Mouse (Mus musculus) heart, adult 9 months (tissue): ENCODE results near the gene Tctex1d1.

Experiments
- DNase-seq, 2 experiments: peaks; one replicate each; pipeline ENCODE4 v3.0.0; 2022; ENCODE audit warnings: low spot score in 2 of 2

Gene Tctex1d1

GRCm38 (mm10) chr4:102987756-102988155 is 9.3 kb downstream of the Tctex1d1 start:
- no peak for DNase-seq

GRCm38 (mm10) chr4:102988526-102988925 is 10.1 kb downstream of the Tctex1d1 start:
- DNase-seq = no peak

- DNase-seq = no peak
These were observed 11.0 kb downstream of the Tctex1d1 start for GRCm38 (mm10) chr4:102989391-102989790.

GRCm38 (mm10) chr4:102990016-102990415 is 11.6 kb downstream of the Tctex1d1 start:
- no peak for DNase-seq

GRCm38 (mm10) chr4:102990595-102991340 is 12.4 kb downstream of the Tctex1d1 start:
- DNase-seq = no peak

GRCm38 (mm10) chr4:102991685-102992084 is 13.3 kb downstream of the Tctex1d1 start:
- DNase-seq = no peak

GRCm38 (mm10) chr4:103004681-103005080 is 26.3 kb downstream of the Tctex1d1 start:
- no peak for DNase-seq

GRCm38 (mm10) chr4:103005190-103005945 is 27.0 kb downstream of the Tctex1d1 start:
- no peak for DNase-seq

- peak in 1 of 2 experiments; percentile 3 for DNase-seq
These were observed 27.9 kb downstream of the Tctex1d1 start for GRCm38 (mm10) chr4:103006266-103006665.

GRCm38 (mm10) chr4:103006943-103007418 is 28.6 kb downstream of the Tctex1d1 start:
- no peak for DNase-seq

GRCm38 (mm10) chr4:103010734-103011133 is 32.3 kb downstream of the Tctex1d1 start:
- DNase-seq = no peak

GRCm38 (mm10) chr4:103011823-103012222 is 33.4 kb downstream of the Tctex1d1 start:
- no peak for DNase-seq

GRCm38 (mm10) chr4:103013490-103013889 is 35.1 kb downstream of the Tctex1d1 start:
- DNase-seq = no peak

GRCm38 (mm10) chr4:103026621-103027020 is 48.2 kb downstream of the Tctex1d1 start, which contains the start of gene Insl5:
Gene Insl5 (minus strand): TSS chr4:103026842.
- no peak for DNase-seq

- DNase-seq = no peak
These were observed 49.3 kb downstream of the Tctex1d1 start for GRCm38 (mm10) chr4:103027745-103028144.

GRCm38 (mm10) chr4:103028177-103029088 is 50.0 kb downstream of the Tctex1d1 start:
- DNase-seq = no peak

- no peak for DNase-seq
These were observed 60.9 kb downstream of the Tctex1d1 start for GRCm38 (mm10) chr4:103039103-103039837.

GRCm38 (mm10) chr4:103039838-103040191 is 61.4 kb downstream of the Tctex1d1 start:
- DNase-seq = no peak

GRCm38 (mm10) chr4:103042997-103043396 is 64.6 kb downstream of the Tctex1d1 start:
- no peak for DNase-seq

- no peak for DNase-seq
These were observed 69.6 kb downstream of the Tctex1d1 start for GRCm38 (mm10) chr4:103048046-103048445.
